In the genomic region with DNA sequence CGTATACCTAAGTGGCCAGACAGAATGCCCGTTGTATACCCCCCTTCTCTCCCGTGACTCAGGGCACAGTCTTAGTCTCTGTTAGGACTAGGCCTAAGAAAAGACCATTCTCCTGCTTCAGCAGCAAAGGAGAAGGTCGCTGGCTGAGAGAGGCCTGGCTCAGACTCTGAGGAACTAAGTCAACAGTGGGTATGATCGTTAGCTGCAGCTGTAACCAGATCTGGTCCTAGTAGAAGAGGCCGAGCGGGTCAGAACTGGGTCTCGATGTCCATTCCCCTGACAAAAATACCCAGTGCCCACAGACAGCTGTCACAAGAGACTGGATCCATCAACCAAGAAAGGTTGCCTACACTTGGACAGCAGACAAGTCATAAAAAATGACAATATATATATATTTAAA, we compare ENCODE assay signal across 27 mouse cellular contexts. TPM values are rescaled to one million over a fixed set of nuclear protein-coding genes. Genes with fewer than 3 reads are reported as not detected.
A peak's percentile ranks its signal among the peaks of the same experiment; 100 is the strongest.
DNase-seq lines count a peak whose midpoint lies in the region; ATAC-seq lines count a peak whose summit lies in the region.
"Had no signal": no experiment of that assay in that cellular context is flagged by ENCODE, and none has a peak within 500 bp of the region (broad histone marks: within the 10 kb centered on the region; RNA-seq: fewer than 3 reads in every experiment).

No protein-coding gene starts in this region.

- no peaks in the 10 kb centered on the region for H3K9me3 ChIP-seq in heart, embryonic 10.5 days
- H3K9me3 ChIP-seq in limb, embryonic 15.5 days: no peaks in the 10 kb centered on the region
- H3K9me3 ChIP-seq in limb, embryonic 10.5 days (replicated peaks): no peaks in the 10 kb centered on the region
- no peaks in the 10 kb centered on the region for H3K9me3 ChIP-seq in midbrain, embryonic 14.5 days (ENCODE audit: control insufficient read depth, low read length)
- H3K9me3 ChIP-seq: embryonic facial prominence, embryonic 10.5 days; forebrain, embryonic 13.5 days; hindbrain, embryonic 13.5 days had no signal

- H3K4me3 ChIP-seq in heart, embryonic 10.5 days: no peak overlapping the region
- no peak overlapping the region for H3K4me3 ChIP-seq in limb, embryonic 15.5 days
- no peak overlapping the region for H3K4me3 ChIP-seq in limb, embryonic 10.5 days
- H3K4me3 ChIP-seq in midbrain, embryonic 14.5 days (replicated peaks; ENCODE audit: low read depth, low read length): no peak overlapping the region
- H3K4me3 ChIP-seq: embryonic facial prominence, embryonic 10.5 days; forebrain, embryonic 13.5 days; hindbrain, embryonic 13.5 days had no signal

- peak overlapping the region; percentile 84; the same call in 1 of the 2 replicates for H3K27ac ChIP-seq in heart, embryonic 10.5 days
- H3K27ac ChIP-seq in limb, embryonic 15.5 days: no peak overlapping the region
- no peak overlapping the region for H3K27ac ChIP-seq in limb, embryonic 10.5 days
- H3K27ac ChIP-seq in midbrain, embryonic 14.5 days (replicated peaks; ENCODE audit: low read depth, low read length): no peak overlapping the region
- H3K27ac ChIP-seq: embryonic facial prominence, embryonic 10.5 days; forebrain, embryonic 13.5 days; hindbrain, embryonic 13.5 days; hindbrain, postnatal 0 days had no signal

- peaks cover 54% of the 10 kb centered on the region for H3K36me3 ChIP-seq in heart, embryonic 10.5 days
- peaks cover 62% of the 10 kb centered on the region for H3K36me3 ChIP-seq in limb, embryonic 15.5 days
- H3K36me3 ChIP-seq in limb, embryonic 10.5 days: peaks cover 66% of the 10 kb centered on the region
- H3K36me3 ChIP-seq in midbrain, embryonic 14.5 days (ENCODE audit: control insufficient read depth, insufficient read depth, low read length): peaks cover 73% of the 10 kb centered on the region

- no peaks in the 10 kb centered on the region for H3K27me3 ChIP-seq in heart, embryonic 10.5 days (ENCODE audit: insufficient read depth, poor library complexity, severe bottlenecking)
- no peaks in the 10 kb centered on the region for H3K27me3 ChIP-seq in limb, embryonic 15.5 days
- H3K27me3 ChIP-seq in limb, embryonic 10.5 days (ENCODE audit: low read depth, poor library complexity, severe bottlenecking): no peaks in the 10 kb centered on the region
- no peaks in the 10 kb centered on the region for H3K27me3 ChIP-seq in midbrain, embryonic 14.5 days (ENCODE audit: control insufficient read depth, insufficient read depth, low read length)
- H3K27me3 ChIP-seq: forebrain, embryonic 13.5 days; hindbrain, embryonic 13.5 days; Patski had no signal

- no peak overlapping the region for H3K9ac ChIP-seq in limb, embryonic 15.5 days
- H3K9ac ChIP-seq in midbrain, embryonic 14.5 days (replicated peaks; ENCODE audit: low read length): no peak overlapping the region
- H3K9ac ChIP-seq: forebrain, embryonic 13.5 days; forebrain, postnatal 0 days; hindbrain, embryonic 13.5 days had no signal

- peak; percentile 7; the same call in 1 of the 2 replicates for ATAC-seq in limb, embryonic 15.5 days (ENCODE audit: insufficient number of reproducible peaks, low FRiP score, low TSS enrichment, low read depth)
- no peak for ATAC-seq in midbrain, embryonic 14.5 days (ENCODE audit: low FRiP score, low TSS enrichment)
- ATAC-seq: activated CD4-positive, CD25-positive, alpha-beta regulatory T cell, adult 4 months; CD4-positive, CD25-positive, alpha-beta regulatory T cell, adult 4 months; forebrain, embryonic 13.5 days; forebrain, postnatal 0 days; hindbrain, postnatal 0 days; Patski had no signal

- intact Hi-C loops in gastrocnemius, postnatal 14 days (cut with DNase I; ENCODE audit: low total_unique reads): loop anchor here (10.0 kb wide), 1 partner anchor 151 kb away; no protein-coding TSS in a partner anchor
- intact Hi-C loops in heart, postnatal 36 days (cut with DNase I): no loop called here

- no peak overlapping the region for H3K4me2 ChIP-seq in limb, embryonic 15.5 days
- no peak overlapping the region for H3K4me2 ChIP-seq in midbrain, embryonic 14.5 days (ENCODE audit: low read length)
- H3K4me2 ChIP-seq: forebrain, embryonic 13.5 days; hindbrain, embryonic 13.5 days had no signal

- DNase-seq in gastrocnemius, adult 18-20 months (ENCODE audit: low spot score): peak; percentile 62
- no peak for DNase-seq in gastrocnemius, postnatal 14 days
- DNase-seq in heart, embryonic 10.5 days (ENCODE audit: low spot score): no peak
- no peak for DNase-seq in heart, postnatal 36 days
- DNase-seq in limb, embryonic 10.5 days (ENCODE audit: low spot score): no peak
- DNase-seq in midbrain, embryonic 14.5 days: no peak
- DNase-seq: adrenal gland, postnatal 14 days; B cell, adult 2 months; cerebellum, adult 18-20 months; cerebellum, adult 9-11 months; cerebellum, postnatal 36 days; forebrain, postnatal 0 days; kidney, adult 11 months; kidney, adult 9 months had no signal

- peaks cover 53% of the 10 kb centered on the region for H3K4me1 ChIP-seq in heart, embryonic 10.5 days
- 0 out of 2 replicates have a peak, but pooled peaks cover 2% of the 10 kb centered on the region for H3K4me1 ChIP-seq in limb, embryonic 15.5 days
- H3K4me1 ChIP-seq in limb, embryonic 10.5 days: 0 out of 2 replicates have a peak, but pooled peaks cover 4% of the 10 kb centered on the region
- no peaks in the 10 kb centered on the region for H3K4me1 ChIP-seq in midbrain, embryonic 14.5 days (ENCODE audit: control insufficient read depth, insufficient read depth, low read length)
- H3K4me1 ChIP-seq: forebrain, embryonic 13.5 days; hindbrain, embryonic 13.5 days had no signal

- 92% methylated on average over 8 of the region's 8 CpGs for WGBS in heart, embryonic 10.5 days
- WGBS in limb, embryonic 15.5 days: 72% methylated on average over 8 of the region's 8 CpGs
- 89% methylated on average over 8 of the region's 8 CpGs for WGBS in limb, embryonic 10.5 days
- WGBS in midbrain, embryonic 14.5 days: 96% methylated on average over 8 of the region's 8 CpGs

RNA-seq across cellular contexts. Expression of gene Smbd1, which starts 13.2 kb away (rescaled TPM):
- not detected for total RNA-seq in gastrocnemius, adult 18-20 months (2021)
- not detected for total RNA-seq in gastrocnemius, postnatal 14 days (2021)
- not detected in 2 replicates for polyA plus RNA-seq in heart, embryonic 10.5 days (2016; fragmentation: Nextera tagmentation; extraction: Ambion mirVana)
- not detected for total RNA-seq in heart, postnatal 36 days (2021)
- not detected in 2 replicates for polyA plus RNA-seq in limb, embryonic 15.5 days (2015; fragmentation: Nextera tagmentation; extraction: Ambion mirVana)
- polyA plus RNA-seq in limb, embryonic 10.5 days (2016; fragmentation: Nextera tagmentation; extraction: Ambion mirVana): not detected in 2 replicates
- polyA plus RNA-seq in midbrain, embryonic 14.5 days (2014; fragmentation: Nextera tagmentation; extraction: Ambion mirVana): not detected in 2 replicates
- total RNA-seq: adrenal gland, adult 18-20 months; adrenal gland, postnatal 14 days; forebrain, postnatal 0 days; hematopoietic stem cell, adult 5-6 weeks; hindbrain, postnatal 0 days had no signal
- polyA plus RNA-seq: activated CD4-positive, CD25-positive, alpha-beta regulatory T cell, adult 4 months; CD4-positive, CD25-positive, alpha-beta regulatory T cell, adult 4 months; embryonic facial prominence, embryonic 10.5 days; embryonic facial prominence, embryonic 14.5 days; forebrain, embryonic 13.5 days; forebrain, postnatal 0 days; heart, postnatal 0 days; hindbrain, embryonic 13.5 days; hindbrain, postnatal 0 days; intestine, embryonic 14.5 days; Patski had no signal

RNA-seq across cellular contexts. Expression of gene Muc20, which starts 26.3 kb away (rescaled TPM):
- under 1 TPM; 0.32 to 0.40 TPM for total RNA-seq in gastrocnemius, adult 18-20 months (2021)
- total RNA-seq in gastrocnemius, postnatal 14 days (2021): under 1 TPM; 0.08 to 0.20 TPM
- 0.07 and 0.19 TPM in 2 replicates for polyA plus RNA-seq in heart, embryonic 10.5 days (2016; fragmentation: Nextera tagmentation; extraction: Ambion mirVana)
- total RNA-seq in heart, postnatal 36 days (2021): under 1 TPM; 0.14 to 0.25 TPM
- 0.15 TPM in 1 of 2 replicates, not detected in the other for polyA plus RNA-seq in limb, embryonic 15.5 days (2015; fragmentation: Nextera tagmentation; extraction: Ambion mirVana)
- not detected in 2 replicates for polyA plus RNA-seq in limb, embryonic 10.5 days (2016; fragmentation: Nextera tagmentation; extraction: Ambion mirVana)
- not detected in 2 replicates for polyA plus RNA-seq in midbrain, embryonic 14.5 days (2014; fragmentation: Nextera tagmentation; extraction: Ambion mirVana)
- total RNA-seq: forebrain, postnatal 0 days; hematopoietic stem cell, adult 5-6 weeks; hindbrain, postnatal 0 days had no signal
- polyA plus RNA-seq: embryonic facial prominence, embryonic 10.5 days; forebrain, embryonic 13.5 days; forebrain, postnatal 0 days; heart, postnatal 0 days; hindbrain, embryonic 13.5 days; hindbrain, postnatal 0 days had no signal

RNA-seq across cellular contexts. Expression of gene Fyttd1, which starts 53.8 kb away (rescaled TPM):
- 10 to 100 TPM; 85.6 to 97.9 TPM for total RNA-seq in gastrocnemius, adult 18-20 months (2021)
- total RNA-seq in gastrocnemius, postnatal 14 days (2021): 100 to 1,000 TPM; 108 to 111 TPM
- 122 and 149 TPM in 2 replicates for polyA plus RNA-seq in heart, embryonic 10.5 days (2016; fragmentation: Nextera tagmentation; extraction: Ambion mirVana)
- total RNA-seq in heart, postnatal 36 days (2021): 100 to 1,000 TPM in 1 of 2 experiments, 10 to 100 TPM in 1; 98.9 to 101 TPM
- polyA plus RNA-seq in limb, embryonic 15.5 days (2015; fragmentation: Nextera tagmentation; extraction: Ambion mirVana): 102 TPM in 2 replicates
- 91.6 and 94.8 TPM in 2 replicates for polyA plus RNA-seq in limb, embryonic 10.5 days (2016; fragmentation: Nextera tagmentation; extraction: Ambion mirVana)
- polyA plus RNA-seq in midbrain, embryonic 14.5 days (2014; fragmentation: Nextera tagmentation; extraction: Ambion mirVana): 167 and 171 TPM in 2 replicates

RNA-seq across cellular contexts. Expression of gene Rubcn, which starts 54.1 kb away (rescaled TPM):
- total RNA-seq in gastrocnemius, adult 18-20 months (2021): 10 to 100 TPM; 22.5 to 24.8 TPM
- total RNA-seq in gastrocnemius, postnatal 14 days (2021): 10 to 100 TPM; 28.8 to 30.0 TPM
- polyA plus RNA-seq in heart, embryonic 10.5 days (2016; fragmentation: Nextera tagmentation; extraction: Ambion mirVana): 23.5 and 34.5 TPM in 2 replicates
- total RNA-seq in heart, postnatal 36 days (2021): 10 to 100 TPM; 35.1 to 35.9 TPM
- polyA plus RNA-seq in limb, embryonic 15.5 days (2015; fragmentation: Nextera tagmentation; extraction: Ambion mirVana): 22.7 and 24.2 TPM in 2 replicates
- 16.2 and 17.6 TPM in 2 replicates for polyA plus RNA-seq in limb, embryonic 10.5 days (2016; fragmentation: Nextera tagmentation; extraction: Ambion mirVana)
- polyA plus RNA-seq in midbrain, embryonic 14.5 days (2014; fragmentation: Nextera tagmentation; extraction: Ambion mirVana): 30.0 TPM in 2 replicates
